Mouse (Mus musculus) liver, embryonic 13.5 days (tissue): ENCODE data around the gene Bcl11a. TPM values are rescaled to one million over a fixed set of nuclear protein-coding genes. Genes with fewer than 3 reads are reported as not detected.

ENCODE experiments used
- ATAC-seq: fragments of 200-750 bp; cut with Nextera tagmentation; 2 replicates; pipeline ENCODE4 v1.8.0; 2017; ENCODE audit warnings: low read depth, mild to moderate bottlenecking, moderate number of reproducible peaks, moderate library complexity
- DNase-seq: peaks from one replicate; pipeline ENCODE4 v3.0.0; 2022
- H3K27ac ChIP-seq: fragments of 300-500 bp; sonication (generic); 2 replicates; pipeline ENCODE4 v1.5.1; 2015; ENCODE audit warnings: moderate library complexity, mild to moderate bottlenecking, inconsistent platforms
- H3K27me3 ChIP-seq: fragments of 300-500 bp; sonication (generic); 2 replicates; pipeline ENCODE4 v1.6.1; 2015; ENCODE audit warnings: mild to moderate bottlenecking, inconsistent platforms
- H3K36me3 ChIP-seq: fragments of 300-500 bp; sonication (generic); 2 replicates; pipeline ENCODE4 v1.6.1; 2015; ENCODE audit warnings: mild to moderate bottlenecking, inconsistent platforms
- H3K4me1 ChIP-seq: fragments of 300-500 bp; sonication (generic); replicated peaks from 2 replicates; pipeline ENCODE4 v1.6.1; 2015; ENCODE audit warnings: inconsistent platforms
- H3K4me2 ChIP-seq: fragments of 300-500 bp; sonication (generic); 2 replicates; pipeline ENCODE4 v1.6.1; 2015; ENCODE audit warnings: inconsistent platforms, mild to moderate bottlenecking, moderate library complexity
- H3K4me3 ChIP-seq: fragments of 300-500 bp; sonication (generic); replicated peaks from 2 replicates; pipeline ENCODE4 v1.5.1; 2015; ENCODE audit warnings: mild to moderate bottlenecking, inconsistent platforms
- H3K9ac ChIP-seq: fragments of 300-500 bp; sonication (generic); 2 replicates; pipeline ENCODE4 v1.6.1; 2015; ENCODE audit warnings: mild to moderate bottlenecking, inconsistent platforms
- H3K9me3 ChIP-seq: fragments of 300-500 bp; sonication (generic); replicated peaks from 2 replicates; pipeline ENCODE4 v1.6.1; 2016; ENCODE audit warnings: inconsistent platforms
- WGBS: fragments of 180-500 bp; shearing (Covaris S2); methylation state at CpG from one replicate; pipeline ENCODE4 v1.1.7; 2015; ENCODE audit not compliant: insufficient replicate concordance; 5-methylcytosine and 5-hydroxymethylcytosine counted together
- polyA plus RNA-seq: library from polyadenylated mRNA; unstranded; fragments of >200 nt; fragmentation: Nextera tagmentation; extraction: Ambion mirVana; gene quantifications from 2 replicates; pipeline ENCODE4 v1.2.1, GENCODE M21; 2015

Bcl11a gene
- polyA plus RNA-seq, 1 experiment from 2014 or later: 37.9 TPM

- Histone ChIP-seq H3K27me3 (peaks cover 61% of the 10 kb centered on the region), H3K4me3 (no peak overlapping the region), H3K4me1 (0 out of 2 replicates have a peak, but pooled peaks cover 4% of the 10 kb centered on the region), H3K4me2 (no peak overlapping the region), H3K36me3 (no peaks in the 10 kb centered on the region), H3K9me3 (no peaks in the 10 kb centered on the region), H3K27ac (no peak overlapping the region), H3K9ac (no peak overlapping the region)
- 56% methylated on average over 4 of the region's 4 CpGs for WGBS
- ATAC-seq: no peak
- DNase-seq: no peak
These were observed 12.5 kb upstream of the Bcl11a start for GRCm38 (mm10) chr11:24065313-24065712.

DNA sequence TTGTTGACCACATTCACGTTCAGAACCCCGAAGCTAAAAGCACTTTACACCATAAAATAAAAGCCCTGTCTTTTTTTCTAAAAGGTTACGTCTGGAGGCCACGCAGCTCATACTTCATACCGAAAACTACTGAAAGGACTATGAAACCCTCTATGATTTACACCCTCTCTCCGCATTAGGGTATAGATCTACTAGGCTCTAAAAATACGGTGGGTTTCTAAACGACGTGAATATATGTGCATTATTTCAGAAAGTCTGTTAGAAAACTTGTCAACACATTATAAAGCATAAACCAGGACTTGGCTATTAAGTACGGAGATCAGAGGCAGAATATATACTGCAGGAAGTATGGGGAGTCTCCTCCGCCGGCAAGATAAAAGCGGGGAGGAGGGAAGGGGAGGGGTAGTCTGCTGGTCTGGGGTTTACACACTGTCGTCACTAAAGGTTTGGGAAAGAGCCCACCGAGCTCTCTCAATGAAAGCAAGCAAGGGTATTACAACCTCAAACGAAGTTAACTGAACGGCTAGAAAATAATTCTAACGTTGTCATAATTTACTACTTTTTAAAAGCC is 3.8 kb upstream of the Bcl11a start:
- H3K4me1 ChIP-seq: peaks cover 34% of the 10 kb centered on the region
- DNase-seq (no peak), ATAC-seq (no peak)
- H3K9me3 ChIP-seq: no peaks in the 10 kb centered on the region
- no peak overlapping the region for H3K27ac ChIP-seq
- peaks cover 19% of the 10 kb centered on the region for H3K27me3 ChIP-seq
- under 1% methylated on average over 18 of the region's 18 CpGs for WGBS
- H3K9ac ChIP-seq: peak overlapping the region; percentile 90
- H3K4me3 ChIP-seq: peak overlapping the region; percentile 85
- H3K4me2 ChIP-seq: peak overlapping the region; percentile 98
- H3K36me3 ChIP-seq: no peaks in the 10 kb centered on the region

DNA sequence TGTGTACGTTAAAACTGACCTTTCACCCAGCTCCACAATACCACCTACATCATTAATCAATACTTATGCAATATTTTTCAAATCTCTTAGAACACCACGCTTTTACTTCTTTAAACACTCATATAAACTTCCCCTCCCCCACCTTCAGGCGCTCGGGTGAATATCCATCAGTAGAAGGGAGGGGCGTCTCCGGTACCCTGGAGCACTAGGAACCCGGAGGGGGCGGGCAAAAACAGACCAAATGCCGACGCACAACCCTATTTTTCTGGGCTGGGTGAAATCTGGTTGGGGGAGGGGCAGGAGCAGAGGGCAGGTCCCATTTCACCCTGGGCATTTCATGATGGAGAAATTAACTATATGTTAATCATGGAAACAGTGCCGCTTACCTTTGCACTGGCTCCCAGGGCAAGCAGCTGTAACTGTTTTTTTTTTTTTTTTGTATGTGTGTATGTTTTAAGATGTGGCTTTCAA is 3.2 kb upstream of the Bcl11a start, which contains the start of gene A830031A19Rik:
Gene A830031A19Rik, minus strand, starts transcription at position 421 of the 471 bp plus-strand sequence.
- Histone ChIP-seq H3K4me3 (peak within 1 kb of the TSS; percentile 85), H3K27ac (peak within 1 kb of the TSS; percentile 92), H3K4me2 (peak within 1 kb of the TSS; percentile 98), H3K9ac (peak within 1 kb of the TSS; percentile 90), H3K36me3 (no peaks in the 10 kb centered on the region), H3K4me1 (peaks cover 38% of the 10 kb centered on the region), H3K27me3 (peaks cover 19% of the 10 kb centered on the region), H3K9me3 (no peaks in the 10 kb centered on the region)
- peak; percentile 48 for DNase-seq
- ATAC-seq: no peak
- WGBS: 0% methylated on average over 11 of the region's 11 CpGs

DNA sequence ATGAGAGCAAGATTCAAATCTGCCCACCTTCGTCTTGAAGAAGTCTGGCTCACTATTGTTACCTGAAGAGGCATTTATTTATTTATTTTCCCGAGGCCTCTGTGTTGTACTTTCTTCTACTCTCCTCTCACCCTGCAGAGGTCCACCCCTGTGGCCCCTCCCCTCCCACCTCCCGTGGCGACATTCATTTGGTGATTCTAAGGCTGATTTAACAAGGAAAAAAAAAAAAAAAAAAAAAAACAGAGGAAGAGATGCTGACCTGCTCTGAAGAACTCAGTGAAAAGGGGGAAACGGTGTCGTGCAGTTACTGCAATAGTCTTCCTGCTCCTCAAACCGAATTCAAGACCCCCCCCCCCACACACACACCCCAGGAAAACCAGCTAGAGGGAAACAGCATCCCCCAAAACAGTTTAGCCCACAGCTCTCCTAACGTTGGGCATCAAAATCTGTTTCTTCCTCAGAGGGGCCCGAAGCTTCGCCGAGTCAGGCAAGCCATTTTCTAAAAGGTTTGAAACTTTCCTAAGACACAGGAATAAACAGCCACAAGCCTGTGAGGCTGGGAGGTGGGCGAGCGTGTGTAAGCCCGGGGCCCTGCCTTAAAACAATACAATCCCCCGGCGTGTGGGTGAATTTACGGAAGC is 2.2 kb upstream of the Bcl11a start:
- H3K36me3 ChIP-seq: no peaks in the 10 kb centered on the region
- H3K4me1 ChIP-seq: peaks cover 46% of the 10 kb centered on the region
- H3K9me3 ChIP-seq: no peaks in the 10 kb centered on the region
- 2% methylated on average over 17 of the region's 17 CpGs for WGBS
- peak overlapping the region; percentile 98 for H3K4me2 ChIP-seq
- peak overlapping the region; percentile 85 for H3K4me3 ChIP-seq
- peak overlapping the region; percentile 90 for H3K9ac ChIP-seq
- peaks cover 19% of the 10 kb centered on the region for H3K27me3 ChIP-seq
- ATAC-seq: no peak
- DNase-seq: no peak
- peak overlapping the region; percentile 92 for H3K27ac ChIP-seq

GRCm38 (mm10) chr11:24076127-24076650 is 1.7 kb upstream of the Bcl11a start:
- H3K27me3 ChIP-seq: peaks cover 18% of the 10 kb centered on the region
- H3K4me3 ChIP-seq: peak overlapping the region; percentile 85
- H3K9ac ChIP-seq: peak overlapping the region; percentile 90
- WGBS: under 1% methylated on average over 31 of the region's 32 CpGs
- peaks cover 49% of the 10 kb centered on the region for H3K4me1 ChIP-seq
- peak; percentile 43 for ATAC-seq
- peak; percentile 79 for DNase-seq
- peak overlapping the region; percentile 92 for H3K27ac ChIP-seq
- H3K36me3 ChIP-seq: no peaks in the 10 kb centered on the region
- H3K4me2 ChIP-seq: peak overlapping the region; percentile 98
- H3K9me3 ChIP-seq: no peaks in the 10 kb centered on the region

DNA sequence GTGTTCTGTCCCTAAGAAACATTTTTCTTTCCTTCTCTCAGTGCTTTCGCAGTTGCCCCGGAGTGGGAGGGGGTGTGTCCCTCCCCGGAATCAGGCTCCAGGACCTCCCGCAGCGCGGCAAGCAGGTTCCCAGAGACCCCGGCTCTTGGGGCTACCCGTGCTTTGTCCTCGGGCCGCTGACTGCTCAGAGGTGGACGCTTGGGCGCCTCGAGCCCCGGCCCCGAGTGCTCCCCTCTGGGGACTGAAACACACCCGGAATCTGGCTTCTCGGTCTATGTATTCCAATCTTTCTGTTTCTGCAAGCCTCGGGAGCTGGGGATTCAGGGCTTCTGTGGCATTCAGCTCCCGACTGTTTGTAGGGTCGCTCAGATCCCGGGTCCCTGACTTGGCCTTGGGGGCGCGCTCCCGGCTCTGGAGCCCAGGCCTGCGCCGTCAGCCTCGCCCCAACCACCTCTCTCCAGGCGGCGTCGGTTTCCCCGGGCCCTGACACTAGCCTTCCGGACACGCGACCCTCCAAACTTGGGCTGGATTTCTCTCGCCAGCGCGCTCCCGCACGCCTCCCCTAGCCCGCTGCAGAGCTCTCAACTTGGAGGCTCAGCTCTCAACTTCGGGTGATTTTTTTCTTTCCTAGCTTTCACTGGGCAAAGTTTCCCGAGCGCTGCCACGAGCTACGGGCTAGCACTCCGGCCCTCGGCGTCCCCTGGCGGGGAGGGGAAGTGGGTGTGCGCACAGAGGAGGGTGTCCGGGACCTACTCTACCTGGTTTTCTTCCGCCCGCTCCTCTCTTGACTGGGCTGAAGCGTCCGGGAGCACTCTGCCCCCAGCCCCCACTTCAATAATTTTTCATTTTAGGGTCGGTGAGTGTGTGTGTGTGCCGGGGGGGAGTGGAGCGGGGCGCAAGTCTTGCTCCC is 780 bp upstream of the Bcl11a start:
- Histone ChIP-seq H3K36me3 (no peaks in the 10 kb centered on the region), H3K4me1 (peaks cover 55% of the 10 kb centered on the region), H3K4me3 (peak overlapping the region; percentile 85), H3K9ac (peak overlapping the region; percentile 90), H3K4me2 (peak overlapping the region; percentile 98), H3K27me3 (peaks cover 14% of the 10 kb centered on the region), H3K27ac (peak overlapping the region; percentile 92), H3K9me3 (no peaks in the 10 kb centered on the region)
- DNase-seq (peak; percentile 61), ATAC-seq (peak; percentile 58)
- under 1% methylated on average over 56 of the region's 59 CpGs for WGBS

- Histone ChIP-seq H3K27me3 (peaks cover 1% of the 10 kb centered on the region), H3K36me3 (0 out of 2 replicates have a peak, but pooled peaks cover 2% of the 10 kb centered on the region), H3K9ac (peak overlapping the region; percentile 90), H3K27ac (peak overlapping the region; percentile 92), H3K4me1 (peaks cover 65% of the 10 kb centered on the region), H3K9me3 (no peaks in the 10 kb centered on the region), H3K4me3 (peak overlapping the region; percentile 85), H3K4me2 (peak overlapping the region; percentile 98)
- DNase-seq: peak; percentile 49
- WGBS: under 1% methylated on average over 37 of the region's 38 CpGs
- ATAC-seq: no peak
These were observed 955 bp downstream of the Bcl11a start for GRCm38 (mm10) chr11:24078706-24079316.

DNA sequence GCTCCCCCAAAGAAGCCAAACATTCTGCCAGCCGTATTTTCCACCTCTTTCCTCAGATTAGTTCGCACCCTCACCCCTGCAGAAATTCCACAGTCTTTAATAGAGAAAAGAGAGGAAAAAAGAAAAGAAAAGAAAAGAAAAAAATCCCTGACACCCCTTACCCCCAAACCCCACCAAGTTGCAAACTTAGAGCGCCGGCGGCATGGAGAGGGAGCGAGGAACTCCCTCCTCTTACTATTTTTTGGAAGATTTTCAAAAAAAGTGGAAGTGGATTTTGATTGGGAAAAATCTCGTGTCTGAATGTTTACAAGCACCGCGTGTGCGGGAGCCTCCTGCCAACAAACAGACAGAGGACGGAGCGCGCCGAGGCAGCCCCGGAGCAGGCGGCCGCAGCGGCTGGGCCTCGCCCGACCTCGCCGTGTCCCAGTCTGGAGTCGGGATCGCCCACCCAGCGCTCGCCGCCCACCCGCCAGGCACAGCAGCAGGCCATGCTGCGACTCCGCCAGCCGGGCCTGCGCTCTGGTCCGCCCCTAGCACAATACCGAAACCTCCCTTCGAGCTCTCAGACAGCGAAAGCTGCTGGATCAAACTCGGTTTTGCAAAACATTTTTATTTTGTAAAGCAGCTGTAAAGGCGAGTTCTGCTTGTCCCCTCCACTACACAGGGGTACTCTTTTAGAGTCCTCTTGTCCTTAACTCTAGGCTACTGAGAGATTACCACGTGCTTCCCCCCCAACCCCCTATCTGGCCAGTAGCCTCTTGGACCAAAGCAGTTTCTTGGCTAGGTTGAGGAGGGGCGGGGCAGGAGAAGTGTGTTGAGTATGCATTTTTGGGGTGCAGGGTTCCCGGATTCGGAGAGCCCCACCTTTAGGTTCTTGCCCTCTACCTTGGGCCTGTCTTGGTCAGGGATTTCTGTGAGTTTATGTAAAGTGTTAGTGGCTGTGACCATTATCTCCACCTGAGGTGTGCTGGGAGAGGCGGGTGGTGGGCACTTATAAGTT is 1.8 kb downstream of the Bcl11a start:
- H3K9ac ChIP-seq: peak overlapping the region; percentile 90
- H3K4me2 ChIP-seq: peak overlapping the region; percentile 98
- no peaks in the 10 kb centered on the region; the same call in 1 of the 2 replicates for H3K27me3 ChIP-seq
- peak overlapping the region; percentile 92 for H3K27ac ChIP-seq
- DNase-seq (peak; percentile 63), ATAC-seq (peak; percentile 14)
- peaks cover 63% of the 10 kb centered on the region for H3K4me1 ChIP-seq
- H3K4me3 ChIP-seq: peak overlapping the region; percentile 85
- no peaks in the 10 kb centered on the region for H3K9me3 ChIP-seq
- under 1% methylated on average over 43 of the region's 43 CpGs for WGBS
- H3K36me3 ChIP-seq: peaks cover 6% of the 10 kb centered on the region; the same call in 1 of the 2 replicates

DNA sequence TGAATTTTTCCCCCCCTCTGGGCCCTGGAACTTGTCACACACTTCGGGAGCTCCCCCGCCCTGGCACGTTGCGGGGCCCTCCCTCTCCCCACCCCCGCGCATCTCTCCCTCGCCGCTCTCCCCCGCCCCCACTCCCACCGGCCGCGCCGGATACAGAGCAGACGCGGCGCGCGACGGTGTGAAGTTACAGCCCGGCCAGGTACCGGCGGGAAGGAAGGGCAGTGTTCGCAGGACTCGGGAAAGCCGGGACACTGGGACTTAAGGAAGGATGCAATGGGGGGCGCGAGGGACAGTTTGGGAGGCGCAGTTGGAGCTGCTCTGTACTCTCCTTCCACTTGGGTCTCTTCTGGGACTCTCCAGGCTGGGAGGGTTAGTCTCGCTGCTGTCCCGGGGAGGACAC is 2.7 kb downstream of the Bcl11a start:
- Histone ChIP-seq H3K36me3 (peaks cover 13% of the 10 kb centered on the region), H3K4me2 (peak overlapping the region; percentile 98), H3K27me3 (no peaks in the 10 kb centered on the region; the same call in 1 of the 2 replicates), H3K9me3 (no peaks in the 10 kb centered on the region), H3K9ac (peak overlapping the region; percentile 90), H3K27ac (peak overlapping the region; percentile 92), H3K4me1 (peaks cover 61% of the 10 kb centered on the region), H3K4me3 (peak overlapping the region; percentile 85)
- ATAC-seq: peak; percentile 42
- peak; percentile 52 for DNase-seq
- WGBS: under 1% methylated on average over 30 of the region's 30 CpGs
